Mouse (Mus musculus) intestine, embryonic 14.5 days (tissue): ENCODE data around the gene Gpha2. TPM values are rescaled to one million over a fixed set of nuclear protein-coding genes. Genes with fewer than 3 reads are reported as not detected.
A peak's percentile ranks its signal among the peaks of the same experiment; 100 is the strongest.

Experiments used
- ATAC-seq: fragments of 200-750 bp; cut with Nextera tagmentation; replicated peaks from 2 replicates; pipeline ENCODE4 v1.8.0; 2017; ENCODE audit warnings: low read depth, moderate number of reproducible peaks, moderate TSS enrichment, moderate library complexity; ENCODE audit not compliant: low FRiP score, low TSS enrichment
- DNase-seq: peaks from one replicate; pipeline ENCODE4 v3.0.0-alpha.2; 2018; ENCODE audit warnings: low spot score
- H3K27ac ChIP-seq: fragments of 300-500 bp; sonication (generic); 2 replicates; pipeline ENCODE4 v1.5.1; 2014; ENCODE audit warnings: low read depth, mild to moderate bottlenecking, control low read depth
- H3K27me3 ChIP-seq: fragments of 300-500 bp; sonication (generic); replicated peaks from 2 replicates; pipeline ENCODE4 v1.6.1; 2014; ENCODE audit warnings: low read length, control low read depth; ENCODE audit not compliant: control insufficient read depth, insufficient read depth
- H3K36me3 ChIP-seq: fragments of 300-500 bp; sonication (generic); 2 replicates; pipeline ENCODE4 v1.6.1; 2014; ENCODE audit warnings: low read length, control low read depth; ENCODE audit not compliant: control insufficient read depth, insufficient read depth
- H3K4me1 ChIP-seq: fragments of 300-500 bp; sonication (generic); replicated peaks from 2 replicates; pipeline ENCODE4 v1.6.1; 2014; ENCODE audit warnings: low read length, control low read depth, mixed read lengths; ENCODE audit not compliant: control insufficient read depth, insufficient read depth
- H3K4me2 ChIP-seq: fragments of 300-500 bp; sonication (generic); 2 replicates; pipeline ENCODE4 v1.6.1; 2014; ENCODE audit warnings: low read length
- H3K4me3 ChIP-seq: fragments of 300-500 bp; sonication (generic); 2 replicates; pipeline ENCODE4 v1.5.1; 2014; ENCODE audit warnings: low read depth, low read length, control low read depth, mixed read lengths
- H3K9ac ChIP-seq: fragments of 300-500 bp; sonication (generic); 2 replicates; pipeline ENCODE4 v1.6.1; 2014; ENCODE audit warnings: mild to moderate bottlenecking, low read length
- H3K9me3 ChIP-seq: fragments of 300-500 bp; sonication (generic); 2 replicates; pipeline ENCODE4 v1.6.1; 2016; ENCODE audit warnings: low read length, control low read depth; ENCODE audit not compliant: control insufficient read depth
- WGBS: fragments of 180-500 bp; shearing (Covaris S2); extraction: QIAGEN DNeasy Blood & Tissue Kit; methylation state at CpG from one replicate; pipeline ENCODE4 v1.1.7; 2014; 5-methylcytosine and 5-hydroxymethylcytosine counted together
- polyA plus RNA-seq: library from polyadenylated mRNA; unstranded; fragments of >200 nt; fragmentation: Nextera tagmentation; extraction: Ambion mirVana; gene quantifications from 2 replicates; pipeline ENCODE4 v1.2.1, GENCODE M21; 2014

The Gpha2 gene
- polyA plus RNA-seq, 1 experiment from 2014 or later, result 0.53 TPM

GRCm38 (mm10) chr19:6226763-6227162 lies 583 bp downstream of the Gpha2 start:
- Histone ChIP-seq H3K4me3 (no peak overlapping the region), H3K9me3 (no peaks in the 10 kb centered on the region), H3K27me3 (no peaks in the 10 kb centered on the region), H3K4me1 (no peaks in the 10 kb centered on the region), H3K9ac (no peak overlapping the region), H3K27ac (no peak overlapping the region), H3K4me2 (no peak overlapping the region), H3K36me3 (peaks cover 39% of the 10 kb centered on the region)
- 88% methylated on average over 14 of the region's 14 CpGs for WGBS
- ATAC-seq, result no peak
- DNase-seq, result no peak

GRCm38 (mm10) chr19:6227864-6228263 lies 1.7 kb downstream of the Gpha2 start:
- Histone ChIP-seq H3K27me3 (no peaks in the 10 kb centered on the region), H3K27ac (no peak overlapping the region), H3K9ac (no peak overlapping the region), H3K4me1 (no peaks in the 10 kb centered on the region), H3K4me2 (no peak overlapping the region), H3K4me3 (no peak overlapping the region), H3K9me3 (no peaks in the 10 kb centered on the region), H3K36me3 (peaks cover 47% of the 10 kb centered on the region)
- 96% methylated on average over 4 of the region's 4 CpGs for WGBS
- ATAC-seq, result no peak
- no peak for DNase-seq

DNA sequence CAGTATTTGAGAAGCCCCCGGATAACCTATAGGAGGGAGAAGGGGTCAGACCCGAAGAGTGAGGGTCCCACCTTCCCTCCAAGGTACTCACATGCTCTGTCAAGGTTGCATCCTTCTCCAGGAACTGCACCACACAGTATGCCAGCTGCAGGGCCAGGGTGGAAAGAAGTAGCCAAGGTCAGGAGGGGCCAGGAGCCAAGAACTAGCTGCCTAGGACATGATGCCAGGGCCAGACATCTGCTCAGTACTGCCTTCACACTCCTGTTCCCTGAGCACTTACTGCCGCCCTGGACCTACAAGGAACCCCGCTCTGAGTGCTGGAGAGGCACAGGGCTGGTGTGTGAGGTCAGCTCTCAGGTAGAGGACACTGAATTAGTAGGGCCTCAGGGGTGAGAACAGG lies 4.2 kb downstream of the Gpha2 start:
- Histone ChIP-seq H3K4me3 (no peak overlapping the region), H3K4me2 (no peak overlapping the region), H3K9ac (no peak overlapping the region), H3K9me3 (no peaks in the 10 kb centered on the region), H3K27ac (no peak overlapping the region), H3K4me1 (peaks cover 11% of the 10 kb centered on the region), H3K36me3 (peaks cover 54% of the 10 kb centered on the region), H3K27me3 (no peaks in the 10 kb centered on the region)
- WGBS, result 82% methylated on average over 4 of the region's 4 CpGs
- DNase-seq, result no peak
- ATAC-seq, result no peak

- DNase-seq (no peak), ATAC-seq (no peak)
- H3K27me3 ChIP-seq, result no peaks in the 10 kb centered on the region
- 84% methylated on average over 2 of the region's 2 CpGs for WGBS
- H3K27ac ChIP-seq, result no peak overlapping the region
- H3K4me2 ChIP-seq, result no peak overlapping the region
- H3K9ac ChIP-seq, result no peak overlapping the region
- peaks cover 11% of the 10 kb centered on the region for H3K4me1 ChIP-seq
- peaks cover 54% of the 10 kb centered on the region for H3K36me3 ChIP-seq
- H3K9me3 ChIP-seq, result no peaks in the 10 kb centered on the region
- no peak overlapping the region for H3K4me3 ChIP-seq
Observed at GRCm38 (mm10) chr19:6231036-6231435, 4.9 kb downstream of the Gpha2 start.

DNA sequence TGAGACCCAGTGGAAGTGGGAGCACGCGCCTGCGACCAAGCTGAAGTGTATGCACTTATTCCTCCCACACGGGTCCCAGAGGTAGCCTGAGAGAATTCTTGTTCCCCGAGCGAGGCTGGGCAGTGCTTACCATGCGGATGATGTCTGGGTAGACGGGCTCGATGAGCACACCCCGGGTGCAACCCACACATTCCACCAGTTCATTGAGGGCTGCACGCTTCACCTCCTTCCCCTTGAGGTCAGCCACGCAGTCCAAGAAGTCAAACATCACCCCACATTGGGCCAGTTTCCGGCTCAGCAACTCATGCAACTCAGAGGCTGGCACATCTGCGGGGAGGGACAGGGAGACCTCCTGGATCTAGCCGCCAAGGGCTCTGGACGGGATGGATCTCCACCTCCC lies 7.5 kb downstream of the Gpha2 start:
- Histone ChIP-seq H3K27ac (no peak overlapping the region), H3K4me1 (peaks cover 15% of the 10 kb centered on the region), H3K9ac (no peak overlapping the region), H3K4me3 (no peak overlapping the region), H3K4me2 (no peak overlapping the region), H3K27me3 (no peaks in the 10 kb centered on the region), H3K9me3 (no peaks in the 10 kb centered on the region), H3K36me3 (peaks cover 43% of the 10 kb centered on the region)
- 89% methylated on average over 16 of the region's 16 CpGs for WGBS
- ATAC-seq, result no peak
- DNase-seq, result no peak

- Histone ChIP-seq H3K4me2 (peak overlapping the region; percentile 57), H3K4me1 (peaks cover 15% of the 10 kb centered on the region), H3K9me3 (no peaks in the 10 kb centered on the region), H3K36me3 (peaks cover 35% of the 10 kb centered on the region), H3K27me3 (no peaks in the 10 kb centered on the region), H3K27ac (no peak overlapping the region), H3K9ac (peak overlapping the region; percentile 57; the same call in 1 of the 2 replicates), H3K4me3 (peak overlapping the region; percentile 61)
- DNase-seq, result no peak
- no peak for ATAC-seq
- 73% methylated on average over 11 of the region's 11 CpGs for WGBS
Observed at GRCm38 (mm10) chr19:6234337-6235083, 8.3 kb downstream of the Gpha2 start.

GRCm38 (mm10) chr19:6235084-6236052 lies 9.2 kb downstream of the Gpha2 start, which contains the start of gene Ppp2r5b:
Gene Ppp2r5b, minus strand, starts transcription at chr19:6235872.
- peak within 1 kb of the TSS; percentile 57 for H3K9ac ChIP-seq
- no peaks in the 10 kb centered on the region for H3K9me3 ChIP-seq
- no peaks in the 10 kb centered on the region for H3K27me3 ChIP-seq
- H3K27ac ChIP-seq, result peak within 1 kb of the TSS; percentile 91
- ATAC-seq (peak; percentile 89), DNase-seq (peak; percentile 96)
- 3% methylated on average over 48 of the region's 48 CpGs for WGBS
- H3K4me3 ChIP-seq, result peak within 1 kb of the TSS; percentile 61
- peak within 1 kb of the TSS; percentile 57 for H3K4me2 ChIP-seq
- H3K36me3 ChIP-seq, result peaks cover 29% of the 10 kb centered on the region
- peaks cover 15% of the 10 kb centered on the region for H3K4me1 ChIP-seq

GRCm38 (mm10) chr19:6236053-6236441 lies 9.9 kb downstream of the Gpha2 start:
- H3K4me1 ChIP-seq, result peaks cover 15% of the 10 kb centered on the region
- no peaks in the 10 kb centered on the region for H3K27me3 ChIP-seq
- WGBS, result 0% methylated on average over 9 of the region's 9 CpGs
- peak overlapping the region; percentile 61 for H3K4me3 ChIP-seq
- H3K36me3 ChIP-seq, result peaks cover 22% of the 10 kb centered on the region; the same call in 1 of the 2 replicates
- DNase-seq, result peak; percentile 90
- ATAC-seq, result peak; percentile 83
- no peaks in the 10 kb centered on the region for H3K9me3 ChIP-seq
- peak overlapping the region; percentile 91 for H3K27ac ChIP-seq
- peak overlapping the region; percentile 57 for H3K9ac ChIP-seq
- peak overlapping the region; percentile 57 for H3K4me2 ChIP-seq
